Mouse (Mus musculus): ENCODE data around the gene Ugt1a7c. TPM values are rescaled to one million over a fixed set of nuclear protein-coding genes. Genes with fewer than 3 reads are reported as not detected.
A peak's percentile ranks its signal among the peaks of the same experiment; 100 is the strongest.
"Not testable (repeated sequence)": the region's sequence is repeated elsewhere in the genome, so short reads cannot be mapped to it uniquely, and the experiment has no call there.

Gene Ugt1a7c
- total RNA-seq, 2 experiments from 2014 or later, result 1.2 to 2.6 TPM

- intact Hi-C loops (cut with DNase I), result no loop called here
- DNase-seq, result no peak
Observed at GRCm38 (mm10) chr1:88218591-88218990, 123.7 kb downstream of the Ugt1a7c start.

DNA sequence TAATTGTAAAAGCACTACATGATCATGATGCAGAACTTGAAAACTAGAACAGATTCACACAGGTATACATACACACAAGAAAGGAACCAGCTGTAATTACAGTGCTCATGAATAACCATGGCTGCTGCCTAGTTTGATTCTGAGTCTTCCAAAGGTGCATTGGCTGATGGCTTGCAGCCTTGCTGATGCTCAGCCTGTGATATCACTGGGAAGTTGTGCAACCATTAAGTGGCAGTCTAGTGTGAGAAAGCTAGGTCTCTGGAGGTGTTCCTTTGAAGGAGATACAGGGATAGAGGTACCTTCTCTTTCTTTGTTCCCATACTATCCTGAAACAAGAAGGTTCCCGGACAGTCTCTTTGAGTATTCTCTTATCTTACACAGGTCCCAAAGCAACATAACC, 124.2 kb downstream of the Ugt1a7c start:
- intact Hi-C loops (cut with DNase I), result no loop called here
- no peak for DNase-seq

DNA sequence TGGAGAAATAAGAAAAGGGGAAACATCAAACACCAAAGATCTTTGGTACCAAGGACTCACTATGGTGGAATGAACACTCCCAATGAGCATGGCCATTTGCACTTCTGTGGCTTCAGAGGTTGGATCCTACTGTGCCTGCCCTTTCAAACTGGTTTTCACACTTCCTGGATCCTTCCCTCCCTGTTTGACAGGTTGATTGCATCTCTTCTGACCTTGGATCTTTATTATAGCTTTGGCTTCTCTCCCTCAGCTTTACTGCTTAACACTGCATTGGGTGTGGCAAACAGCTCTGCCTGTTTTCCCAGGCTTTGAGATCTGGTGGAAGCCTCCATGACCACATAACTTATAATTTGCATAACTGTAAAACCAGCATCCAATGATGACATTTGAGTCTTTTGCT, 125.5 kb downstream of the Ugt1a7c start:
- DNase-seq, result peak in 1 of 2 experiments; percentile 11
- intact Hi-C loops (cut with DNase I), result no loop called here

GRCm38 (mm10) chr1:88222216-88222615, 127.4 kb downstream of the Ugt1a7c start:
- intact Hi-C loops (cut with DNase I), result no loop called here
- DNase-seq, result no peak

DNA sequence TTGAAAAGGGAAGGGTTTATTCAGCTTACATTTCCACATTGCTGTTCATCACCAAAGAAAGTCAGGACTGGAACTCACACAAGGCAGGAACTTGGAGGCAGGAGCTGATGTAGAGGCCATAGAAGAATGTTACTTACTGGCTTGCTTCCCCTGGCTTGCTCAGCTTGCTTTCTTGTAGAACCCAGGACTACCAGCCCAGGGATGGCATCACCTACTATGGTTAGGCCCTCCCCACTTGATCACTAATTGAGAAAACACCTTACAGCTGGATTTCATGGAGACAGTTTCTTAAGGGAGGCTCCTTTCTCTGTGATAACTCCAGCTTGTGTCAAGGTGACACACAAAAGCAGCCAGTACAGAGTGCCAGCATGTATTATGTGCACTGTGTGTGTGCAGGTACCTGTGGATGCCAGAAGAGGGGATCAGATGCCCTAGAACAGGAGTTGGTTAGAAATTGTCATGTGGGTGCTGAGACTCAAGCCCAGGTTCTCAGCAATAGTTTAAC, 128.2 kb downstream of the Ugt1a7c start:
- DNase-seq, result peak in 1 of 2 experiments; percentile 2
- intact Hi-C loops (cut with DNase I), result not testable (repeated sequence)

DNA sequence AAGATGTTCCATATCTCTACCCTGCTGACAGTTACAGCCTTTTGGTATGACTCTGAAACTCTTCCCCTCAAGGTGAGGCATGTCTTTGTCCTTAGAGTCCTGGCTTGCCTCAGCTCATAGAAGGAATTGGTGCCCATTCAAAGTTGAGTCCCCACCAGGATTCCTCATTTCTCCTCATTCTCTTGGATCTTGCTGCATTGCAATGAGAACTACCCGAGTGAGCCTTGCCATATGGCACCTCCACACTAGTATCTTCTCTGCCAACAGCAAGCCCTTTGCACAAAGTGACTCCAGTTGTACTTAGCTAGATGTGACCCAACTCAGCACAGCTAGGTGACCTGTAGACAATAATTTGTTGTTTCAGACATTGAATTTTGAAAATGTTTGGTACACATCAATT, 128.7 kb downstream of the Ugt1a7c start:
- peak in 1 of 2 experiments; percentile 6 for DNase-seq
- intact Hi-C loops (cut with DNase I), result no loop called here

- intact Hi-C loops (cut with DNase I), result no loop called here
- peak in 1 of 2 experiments; percentile 21 for DNase-seq
Observed at GRCm38 (mm10) chr1:88224029-88224776, 129.3 kb downstream of the Ugt1a7c start.

GRCm38 (mm10) chr1:88225301-88225700, 130.4 kb downstream of the Ugt1a7c start:
- DNase-seq, result not testable (repeated sequence)

GRCm38 (mm10) chr1:88225741-88226140, 130.9 kb downstream of the Ugt1a7c start:
- intact Hi-C loops (cut with DNase I), result no loop called here
- peak; percentile 4 to 7 for DNase-seq

More at GRCm38 (mm10) chr1:88225301-88225700, 130.4 kb downstream of the Ugt1a7c start:
- intact Hi-C loops (cut with DNase I), result not testable (repeated sequence)

GRCm38 (mm10) chr1:88226670-88227379, 132.0 kb downstream of the Ugt1a7c start, which contains the start of gene Mroh2a:
Mroh2a (plus strand) TSS chr1:88226986.
- DNase-seq, result peak; percentile 20 to 32
- intact Hi-C loops (cut with DNase I), result no loop called here

DNA sequence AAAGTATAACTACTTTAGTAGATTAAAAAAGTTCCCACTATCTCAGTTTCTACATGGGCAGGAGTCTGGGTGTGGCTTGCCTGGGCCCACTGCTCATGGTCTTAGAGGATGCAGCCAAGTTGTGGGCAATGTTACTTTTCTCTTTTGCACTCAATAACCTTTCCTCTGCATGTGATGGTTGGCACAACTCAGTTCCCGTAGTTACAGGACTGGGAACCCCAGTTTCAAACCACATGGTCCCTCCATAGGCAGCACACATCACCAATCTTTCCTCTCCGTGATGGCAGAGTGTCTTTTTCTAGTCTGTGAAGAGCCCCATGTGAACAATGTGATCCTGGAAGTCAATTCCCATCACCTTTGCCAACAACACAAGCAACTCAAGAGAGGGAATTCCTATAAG, 132.6 kb downstream of the Ugt1a7c start:
- peak; percentile 12 to 14 for DNase-seq
- intact Hi-C loops (cut with DNase I), result no loop called here

DNA sequence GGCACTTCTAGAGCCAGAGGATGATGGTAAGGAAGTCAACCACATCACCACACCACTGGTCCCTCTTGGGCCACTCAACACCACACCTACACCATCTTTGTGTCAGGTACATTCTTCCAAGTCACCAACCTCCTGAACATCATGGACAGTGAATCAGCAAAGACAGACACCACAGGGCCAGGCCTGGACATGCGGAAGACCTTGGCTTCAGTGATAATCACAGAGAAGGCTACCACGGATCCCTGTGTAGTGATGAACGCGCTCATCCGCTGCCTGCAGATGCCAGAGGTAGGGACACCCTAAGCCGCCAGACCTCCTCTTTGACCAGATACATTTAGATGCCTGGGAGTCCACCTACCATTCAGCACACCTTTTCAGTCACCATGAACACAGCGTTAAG, 133.3 kb downstream of the Ugt1a7c start:
- intact Hi-C loops (cut with DNase I), result no loop called here
- DNase-seq, result peak; percentile 10

GRCm38 (mm10) chr1:88229566-88229965, 134.7 kb downstream of the Ugt1a7c start:
- intact Hi-C loops (cut with DNase I), result no loop called here
- peak in 1 of 2 experiments; percentile 3 for DNase-seq

DNA sequence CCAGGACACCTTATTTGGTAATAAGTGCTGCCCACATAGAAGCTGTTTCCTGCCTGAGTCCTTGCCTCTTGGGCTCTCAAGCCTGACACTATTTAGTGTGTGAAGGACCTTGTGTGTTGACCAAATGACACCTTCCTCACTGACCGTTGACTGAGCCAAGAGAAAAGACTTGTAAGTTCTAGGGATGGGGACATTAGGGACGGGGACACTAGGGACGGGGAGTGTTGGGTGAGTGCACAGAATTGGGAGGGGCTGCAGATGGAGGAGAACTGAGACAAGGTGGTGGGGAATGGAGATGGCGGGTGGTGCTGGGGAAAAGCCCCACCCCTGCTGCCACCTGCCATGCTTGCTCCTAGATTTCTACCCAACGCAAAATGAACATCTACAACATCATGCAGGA, 135.1 kb downstream of the Ugt1a7c start:
- intact Hi-C loops (cut with DNase I), result no loop called here
- no peak for DNase-seq

DNA sequence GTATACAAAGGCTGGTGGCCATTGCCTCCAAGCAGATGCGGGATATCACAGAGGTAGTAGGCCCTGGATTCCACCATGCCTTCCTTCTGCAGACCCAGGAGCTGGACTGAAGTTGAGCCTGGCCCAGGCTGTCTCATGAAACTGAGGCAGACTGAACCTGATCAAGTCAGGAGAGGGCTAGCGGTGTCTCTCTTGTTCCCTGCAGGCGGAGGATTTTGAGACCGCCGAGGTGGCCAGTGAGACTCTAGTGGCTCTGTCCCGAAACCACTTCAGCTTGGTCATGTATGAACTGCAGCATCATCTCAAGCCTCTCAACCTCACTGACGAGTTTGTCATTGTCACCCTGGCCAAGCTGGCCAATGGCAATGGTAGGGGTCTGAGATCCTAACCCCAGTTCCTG, 135.6 kb downstream of the Ugt1a7c start:
- intact Hi-C loops (cut with DNase I), result no loop called here
- DNase-seq, result no peak

DNA sequence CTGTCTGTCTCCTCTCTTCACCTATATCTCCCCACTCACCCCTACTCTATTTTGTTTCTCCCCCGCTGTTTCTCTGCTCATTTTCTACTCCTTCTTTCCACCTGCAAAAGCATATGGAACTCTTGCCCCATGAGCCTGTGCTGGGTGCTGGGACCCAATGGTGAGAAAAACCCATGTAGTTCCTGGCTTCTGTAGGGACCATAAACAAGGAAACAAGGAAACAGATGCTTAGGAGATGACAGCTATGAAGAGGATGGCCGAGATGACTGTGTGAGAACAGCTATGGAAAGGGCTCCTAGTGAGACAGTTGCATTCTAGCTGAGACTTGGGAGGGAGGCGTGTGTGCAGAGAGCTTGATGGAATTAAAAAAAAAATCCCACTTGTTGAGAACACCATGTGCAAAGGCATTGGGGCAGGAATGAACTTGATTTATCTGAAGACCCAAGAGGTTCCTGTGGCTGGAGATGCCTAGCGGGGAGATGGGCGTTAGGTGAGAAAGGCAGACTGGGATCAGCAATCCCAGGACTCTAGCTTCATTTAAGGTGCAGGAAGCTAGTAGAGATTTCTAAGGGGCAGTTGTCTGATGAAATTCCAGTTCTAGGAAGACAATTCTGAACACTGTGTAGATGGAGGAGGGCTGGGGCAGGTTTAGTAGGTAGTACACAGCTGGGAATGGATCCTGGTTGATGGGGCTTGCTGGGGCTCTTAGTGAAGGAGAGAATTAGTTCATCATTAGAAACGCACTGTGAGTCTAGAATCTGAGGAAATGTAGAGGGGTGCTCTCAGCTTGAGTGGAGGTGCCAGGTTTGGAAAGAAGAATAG, 136.3 kb downstream of the Ugt1a7c start:
- intact Hi-C loops (cut with DNase I), result no loop called here
- no peak for DNase-seq

- DNase-seq, result no peak
- intact Hi-C loops (cut with DNase I), result no loop called here
Observed at GRCm38 (mm10) chr1:88231803-88232499, 137.1 kb downstream of the Ugt1a7c start.

DNA sequence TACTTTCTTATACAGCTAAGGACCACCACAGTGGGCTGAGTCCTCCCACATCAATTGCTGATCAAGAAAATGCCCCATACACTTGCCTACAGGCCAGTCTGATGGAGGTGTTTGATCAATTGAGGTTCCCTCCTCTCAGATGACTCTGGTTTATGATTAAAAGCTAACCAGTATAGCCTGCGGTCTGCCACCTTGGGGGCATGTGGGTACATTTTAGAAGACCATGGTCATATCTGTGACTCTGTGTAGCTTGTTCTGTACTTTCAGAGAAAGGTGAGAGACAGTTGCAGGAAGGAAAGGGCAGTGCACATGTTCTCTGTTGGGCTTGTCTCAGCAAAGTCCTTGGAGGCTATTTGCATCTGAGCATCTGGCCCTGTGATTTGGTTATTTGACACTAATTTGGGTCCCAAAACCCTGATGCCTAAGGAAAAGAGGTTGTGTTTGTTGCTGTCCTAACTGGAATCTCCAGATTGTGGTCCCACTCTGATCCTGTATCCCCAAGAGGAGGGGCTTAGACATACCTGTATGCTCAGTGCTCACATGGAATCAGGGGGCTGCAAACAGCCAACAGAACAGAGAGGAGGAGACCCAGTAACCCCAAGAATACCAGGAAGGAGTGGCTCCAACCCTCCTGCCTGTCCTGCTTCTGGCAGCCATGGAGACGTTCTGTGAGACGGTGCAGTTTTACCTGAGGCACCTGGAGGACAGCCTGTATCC, 138.0 kb downstream of the Ugt1a7c start:
- no peak for DNase-seq
- intact Hi-C loops (cut with DNase I), result no loop called here

- intact Hi-C loops (cut with DNase I), result no loop called here
- no peak for DNase-seq
Observed at GRCm38 (mm10) chr1:88233421-88234247, 138.8 kb downstream of the Ugt1a7c start.
